Mouse (Mus musculus) myocyte (in vitro differentiated cells): ENCODE data around the gene Tmem101. TPM values are rescaled to one million over a fixed set of nuclear protein-coding genes. Genes with fewer than 3 reads are reported as not detected.
A peak's percentile ranks its signal among the peaks of the same experiment; 100 is the strongest.
"Not testable (repeated sequence)": the region's sequence is repeated elsewhere in the genome, so short reads cannot be mapped to it uniquely, and the experiment has no call there.

Source experiments
- H3K27me3 ChIP-seq: one replicate; pipeline ENCODE4 v1.6.1; 2011; ENCODE audit not compliant: control insufficient read depth, insufficient read depth, insufficient read length
- H3K36me3 ChIP-seq: one replicate; pipeline ENCODE4 v1.6.1; 2011; ENCODE audit not compliant: control insufficient read depth, insufficient read depth
- H3K4me2 ChIP-seq: one replicate; pipeline ENCODE4 v1.6.1; 2011; ENCODE audit warnings: low read depth, control low read depth
- H3K4me3 ChIP-seq: one replicate; pipeline ENCODE4 v1.5.1; 2011; ENCODE audit warnings: mild to moderate bottlenecking, control low read depth, moderate library complexity
- H3K79me2 ChIP-seq: one replicate; pipeline ENCODE4 v1.6.1; 2011; ENCODE audit not compliant: control insufficient read depth, insufficient read depth
- H3ac ChIP-seq: one replicate; pipeline ENCODE4 v1.6.1; 2011; ENCODE audit not compliant: control insufficient read depth, insufficient read length
- CEBPB ChIP-seq: IDR thresholded peaks from 2 replicates; pipeline ENCODE4 v1.6.1; 2011; ENCODE audit warnings: mild to moderate bottlenecking, moderate library complexity; ENCODE audit not compliant: poor library complexity, insufficient read depth, severe bottlenecking
- E2F4 ChIP-seq: IDR thresholded peaks from one replicate; pipeline ENCODE4 v1.6.1; 2011; ENCODE audit warnings: mild to moderate bottlenecking, control low read depth, moderate library complexity; ENCODE audit not compliant: insufficient read depth
- MAX ChIP-seq: IDR thresholded peaks from one replicate; pipeline ENCODE4 v1.6.1; 2011; ENCODE audit warnings: low read depth, mild to moderate bottlenecking, control low read depth
- MYOD1 ChIP-seq, 3 experiments: IDR thresholded peaks; one replicate each; pipeline ENCODE4 v1.6.1; 2011; ENCODE audit warnings: control low read depth in 2 of 3, low read depth in 2 of 3, mild to moderate bottlenecking in 2 of 3, moderate library complexity in 1 of 3; ENCODE audit not compliant: insufficient read length in 2 of 3, control insufficient read depth in 1 of 3
- MYOG ChIP-seq, 3 experiments: IDR thresholded peaks; one replicate each; pipeline ENCODE4 v1.6.1; 2011; ENCODE audit warnings: control low read depth in 2 of 3, low read depth in 2 of 3, mild to moderate bottlenecking in 2 of 3; ENCODE audit not compliant: insufficient read length in 2 of 3, control insufficient read depth in 1 of 3, insufficient read depth in 1 of 3
- POLR2A ChIP-seq: IDR thresholded peaks from one replicate; pipeline ENCODE4 v1.6.1; 2011; ENCODE audit warnings: low read depth, mild to moderate bottlenecking, control low read depth, moderate library complexity; ENCODE audit not compliant: insufficient read length
- POLR2AphosphoS2 ChIP-seq: IDR thresholded peaks from one replicate; pipeline ENCODE4 v1.6.1; 2011; ENCODE audit warnings: low read depth, control low read depth; ENCODE audit not compliant: insufficient read length
- REST ChIP-seq: IDR thresholded peaks from one replicate; pipeline ENCODE4 v1.6.1; 2011; ENCODE audit warnings: mild to moderate bottlenecking, control low read depth, moderate library complexity; ENCODE audit not compliant: insufficient read depth, insufficient read length
- SRF ChIP-seq: IDR thresholded peaks from one replicate; pipeline ENCODE4 v1.6.1; 2011; ENCODE audit warnings: low read depth; ENCODE audit not compliant: control insufficient read depth, insufficient read length
- TCF12 ChIP-seq: IDR thresholded peaks from one replicate; pipeline ENCODE4 v1.6.1; 2011; ENCODE audit warnings: mild to moderate bottlenecking, control low read depth; ENCODE audit not compliant: poor library complexity, insufficient read depth, severe bottlenecking
- TCF3 ChIP-seq: IDR thresholded peaks from one replicate; pipeline ENCODE4 v1.6.1; 2011; ENCODE audit warnings: low read depth, control low read depth; ENCODE audit not compliant: insufficient read length
- USF1 ChIP-seq: IDR thresholded peaks from one replicate; pipeline ENCODE4 v1.6.1; 2011; ENCODE audit warnings: low read depth, mild to moderate bottlenecking, control low read depth, moderate library complexity
- polyA plus RNA-seq: library from polyadenylated mRNA; unstranded; fragments of >200 nt; fragmentation: generic; extraction: Trizol; gene quantifications from one replicate; pipeline ENCODE4 v1.2.1, GENCODE M21; 2012; ENCODE audit warnings: missing spikeins

The Tmem101 gene
- polyA plus RNA-seq, 1 experiment, result 37.7 TPM

- no peak overlapping the region for H3K4me2 ChIP-seq
- no peak overlapping the region for H3K4me3 ChIP-seq
- H3K27me3 ChIP-seq, result no peaks in the 10 kb centered on the region
- TF ChIP-seq MYOD1 (IDR thresholded peaks at IDR 0.05; ENCODE audit: control insufficient read depth in 1 of 3, insufficient read length in 2 of 3, low read depth in 2 of 3), result no peak
- no peak for TF ChIP-seq POLR2A
- TF ChIP-seq USF1, result no peak
- no peak for TF ChIP-seq POLR2AphosphoS2
- TF ChIP-seq TCF3, result no peak
- TF ChIP-seq MAX, result no peak
- TF ChIP-seq CEBPB, result no peak
- no peak for TF ChIP-seq SRF
- TF ChIP-seq REST, result no peak
- no peak for TF ChIP-seq TCF12
- TF ChIP-seq MYOG (IDR thresholded peaks at IDR 0.05; ENCODE audit: control insufficient read depth in 1 of 3, insufficient read depth in 1 of 3, insufficient read length in 2 of 3, low read depth in 2 of 3), result no peak
- no peak for TF ChIP-seq E2F4
- no peak overlapping the region for H3ac ChIP-seq
- H3K79me2 ChIP-seq, result peaks cover 5% of the 10 kb centered on the region
- H3K36me3 ChIP-seq, result peaks cover 26% of the 10 kb centered on the region
These were observed 3.6 kb upstream of the Tmem101 start for GRCm38 (mm10) chr11:102159781-102160180.

- H3ac ChIP-seq, H3K27me3 ChIP-seq, H3K4me2 ChIP-seq: not testable (repeated sequence)
These were observed 1.8 kb upstream of the Tmem101 start for GRCm38 (mm10) chr11:102158024-102158423.

GRCm38 (mm10) chr11:102156786-102157089 is 534 bp upstream of the Tmem101 start:
- Histone ChIP-seq H3K36me3 (peaks cover 12% of the 10 kb centered on the region), H3K27me3 (no peaks in the 10 kb centered on the region), H3K4me2 (no peak overlapping the region), H3K4me3 (peak overlapping the region; percentile 62), H3K79me2 (peaks cover 5% of the 10 kb centered on the region), H3ac (no peak overlapping the region)
- TF ChIP-seq E2F4 (no peak), USF1 (no peak), TCF3 (no peak), MAX (no peak), TCF12 (no peak), POLR2A (no peak), MYOG (IDR thresholded peaks at IDR 0.05; ENCODE audit: control insufficient read depth in 1 of 3, insufficient read depth in 1 of 3, insufficient read length in 2 of 3, low read depth in 2 of 3) (no peak), POLR2AphosphoS2 (no peak), REST (no peak), SRF (no peak), MYOD1 (IDR thresholded peaks at IDR 0.05; ENCODE audit: control insufficient read depth in 1 of 3, insufficient read length in 2 of 3, low read depth in 2 of 3) (no peak), CEBPB (no peak)

More at GRCm38 (mm10) chr11:102158024-102158423, 1.8 kb upstream of the Tmem101 start:
- not testable (repeated sequence) for H3K4me3 ChIP-seq, H3K79me2 ChIP-seq
- peaks cover 18% of the 10 kb centered on the region for H3K36me3 ChIP-seq

GRCm38 (mm10) chr11:102147213-102147989 is 8.8 kb downstream of the Tmem101 start:
- Histone ChIP-seq H3K27me3 (peaks cover 30% of the 10 kb centered on the region), H3ac (no peak overlapping the region), H3K4me3 (no peak overlapping the region), H3K4me2 (no peak overlapping the region), H3K36me3 (no peaks in the 10 kb centered on the region), H3K79me2 (no peaks in the 10 kb centered on the region)
- TF ChIP-seq E2F4 (no peak), SRF (no peak)

- TF ChIP-seq CEBPB, result no peak
- TF ChIP-seq TCF3, result no peak
- TF ChIP-seq POLR2AphosphoS2, result no peak
- no peak for TF ChIP-seq E2F4
- no peak for TF ChIP-seq REST
- no peak for TF ChIP-seq MAX
- no peak for TF ChIP-seq USF1
- no peak for TF ChIP-seq SRF
- TF ChIP-seq MYOD1 (IDR thresholded peaks at IDR 0.05; ENCODE audit: control insufficient read depth in 1 of 3, insufficient read length in 2 of 3, low read depth in 2 of 3), result no peak
- TF ChIP-seq MYOG (IDR thresholded peaks at IDR 0.05; ENCODE audit: control insufficient read depth in 1 of 3, insufficient read depth in 1 of 3, insufficient read length in 2 of 3, low read depth in 2 of 3), result no peak
- no peak for TF ChIP-seq POLR2A
- TF ChIP-seq TCF12, result no peak
- Histone ChIP-seq H3K79me2 (no peaks in the 10 kb centered on the region), H3K4me2 (no peak overlapping the region), H3K36me3 (no peaks in the 10 kb centered on the region), H3K27me3 (peaks cover 30% of the 10 kb centered on the region), H3K4me3 (no peak overlapping the region), H3ac (no peak overlapping the region)
These were observed 9.7 kb downstream of the Tmem101 start for GRCm38 (mm10) chr11:102146531-102146930.
